Mouse (Mus musculus) myocyte (in vitro differentiated cells): ENCODE measurements around the gene Klb. TPM values are rescaled to one million over a fixed set of nuclear protein-coding genes. Genes with fewer than 3 reads are reported as not detected.

ENCODE experiments used
- H3K27me3 ChIP-seq: one replicate; pipeline ENCODE4 v1.6.1; 2011; ENCODE audit not compliant: control insufficient read depth, insufficient read depth, insufficient read length
- H3K36me3 ChIP-seq: one replicate; pipeline ENCODE4 v1.6.1; 2011; ENCODE audit not compliant: control insufficient read depth, insufficient read depth
- H3K4me2 ChIP-seq: one replicate; pipeline ENCODE4 v1.6.1; 2011; ENCODE audit warnings: low read depth, control low read depth
- H3K4me3 ChIP-seq: one replicate; pipeline ENCODE4 v1.5.1; 2011; ENCODE audit warnings: mild to moderate bottlenecking, control low read depth, moderate library complexity
- H3K79me2 ChIP-seq: one replicate; pipeline ENCODE4 v1.6.1; 2011; ENCODE audit not compliant: control insufficient read depth, insufficient read depth
- H3ac ChIP-seq: one replicate; pipeline ENCODE4 v1.6.1; 2011; ENCODE audit not compliant: control insufficient read depth, insufficient read length
- CEBPB ChIP-seq: IDR thresholded peaks from 2 replicates; pipeline ENCODE4 v1.6.1; 2011; ENCODE audit warnings: mild to moderate bottlenecking, moderate library complexity; ENCODE audit not compliant: poor library complexity, insufficient read depth, severe bottlenecking
- E2F4 ChIP-seq: IDR thresholded peaks from one replicate; pipeline ENCODE4 v1.6.1; 2011; ENCODE audit warnings: mild to moderate bottlenecking, control low read depth, moderate library complexity; ENCODE audit not compliant: insufficient read depth
- MAX ChIP-seq: IDR thresholded peaks from one replicate; pipeline ENCODE4 v1.6.1; 2011; ENCODE audit warnings: low read depth, mild to moderate bottlenecking, control low read depth
- MYOD1 ChIP-seq, 3 experiments: IDR thresholded peaks; one replicate each; pipeline ENCODE4 v1.6.1; 2011; ENCODE audit warnings: control low read depth in 2 of 3, low read depth in 2 of 3, mild to moderate bottlenecking in 2 of 3, moderate library complexity in 1 of 3; ENCODE audit not compliant: insufficient read length in 2 of 3, control insufficient read depth in 1 of 3
- MYOG ChIP-seq, 3 experiments: IDR thresholded peaks; one replicate each; pipeline ENCODE4 v1.6.1; 2011; ENCODE audit warnings: control low read depth in 2 of 3, low read depth in 2 of 3, mild to moderate bottlenecking in 2 of 3; ENCODE audit not compliant: insufficient read length in 2 of 3, control insufficient read depth in 1 of 3, insufficient read depth in 1 of 3
- POLR2A ChIP-seq: IDR thresholded peaks from one replicate; pipeline ENCODE4 v1.6.1; 2011; ENCODE audit warnings: low read depth, mild to moderate bottlenecking, control low read depth, moderate library complexity; ENCODE audit not compliant: insufficient read length
- POLR2AphosphoS2 ChIP-seq: IDR thresholded peaks from one replicate; pipeline ENCODE4 v1.6.1; 2011; ENCODE audit warnings: low read depth, control low read depth; ENCODE audit not compliant: insufficient read length
- REST ChIP-seq: IDR thresholded peaks from one replicate; pipeline ENCODE4 v1.6.1; 2011; ENCODE audit warnings: mild to moderate bottlenecking, control low read depth, moderate library complexity; ENCODE audit not compliant: insufficient read depth, insufficient read length
- SRF ChIP-seq: IDR thresholded peaks from one replicate; pipeline ENCODE4 v1.6.1; 2011; ENCODE audit warnings: low read depth; ENCODE audit not compliant: control insufficient read depth, insufficient read length
- TCF12 ChIP-seq: IDR thresholded peaks from one replicate; pipeline ENCODE4 v1.6.1; 2011; ENCODE audit warnings: mild to moderate bottlenecking, control low read depth; ENCODE audit not compliant: poor library complexity, insufficient read depth, severe bottlenecking
- TCF3 ChIP-seq: IDR thresholded peaks from one replicate; pipeline ENCODE4 v1.6.1; 2011; ENCODE audit warnings: low read depth, control low read depth; ENCODE audit not compliant: insufficient read length
- USF1 ChIP-seq: IDR thresholded peaks from one replicate; pipeline ENCODE4 v1.6.1; 2011; ENCODE audit warnings: low read depth, mild to moderate bottlenecking, control low read depth, moderate library complexity
- polyA plus RNA-seq: library from polyadenylated mRNA; unstranded; fragments of >200 nt; fragmentation: generic; extraction: Trizol; gene quantifications from one replicate; pipeline ENCODE4 v1.2.1, GENCODE M21; 2012; ENCODE audit warnings: missing spikeins

Klb gene
- polyA plus RNA-seq, 1 experiment: 0.01 TPM

DNA sequence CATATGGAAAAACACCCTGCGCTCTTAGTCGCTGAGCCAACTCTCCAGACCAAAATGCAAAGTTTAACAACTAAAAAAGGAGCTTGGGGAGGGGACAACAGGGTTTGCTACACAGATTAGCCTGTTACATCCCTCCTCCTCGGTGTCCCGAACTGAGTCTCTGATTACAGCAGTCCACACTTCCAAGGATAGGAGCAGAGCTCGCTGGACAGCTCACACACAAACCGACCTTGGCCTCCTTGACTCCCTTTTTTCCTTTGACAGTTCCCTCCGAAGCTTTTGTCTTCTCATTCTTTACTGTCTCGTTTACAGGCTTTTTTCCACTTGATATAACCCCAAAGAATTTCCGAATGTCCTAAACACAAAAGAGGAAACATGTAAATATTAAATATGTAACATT lies 28.9 kb upstream of the Klb start:
- no peak overlapping the region for H3ac ChIP-seq
- no peak overlapping the region for H3K4me3 ChIP-seq
- H3K27me3 ChIP-seq: no peaks in the 10 kb centered on the region
- TF ChIP-seq REST: no peak
- TF ChIP-seq E2F4: no peak
- H3K79me2 ChIP-seq: peaks cover 21% of the 10 kb centered on the region
- H3K36me3 ChIP-seq: peaks cover 12% of the 10 kb centered on the region
- no peak overlapping the region for H3K4me2 ChIP-seq

DNA sequence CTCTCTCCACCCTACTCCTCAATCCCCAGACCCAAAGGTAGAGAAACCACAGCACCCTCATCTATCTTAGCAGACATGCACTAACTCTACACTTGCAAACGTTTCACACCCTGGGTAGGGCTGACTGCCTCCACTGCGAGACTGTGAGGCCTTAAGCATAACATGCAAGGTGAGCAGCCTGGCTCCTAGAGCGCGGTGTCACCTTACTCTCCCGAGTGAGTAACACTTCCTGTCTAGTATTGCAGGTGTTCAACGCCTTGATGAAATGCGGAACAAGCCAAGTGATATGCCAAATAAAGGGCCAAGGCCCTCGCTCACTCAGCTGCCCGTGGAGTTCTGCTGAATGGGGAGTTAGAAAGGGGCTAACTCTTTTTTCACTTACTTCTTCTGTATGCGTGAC lies 25.9 kb upstream of the Klb start:
- H3K27me3 ChIP-seq: no peaks in the 10 kb centered on the region
- TF ChIP-seq POLR2A (no peak), MYOD1 (IDR thresholded peaks at IDR 0.05; ENCODE audit: control insufficient read depth in 1 of 3, insufficient read length in 2 of 3, low read depth in 2 of 3) (no peak), MYOG (IDR thresholded peaks at IDR 0.05; ENCODE audit: control insufficient read depth in 1 of 3, insufficient read depth in 1 of 3, insufficient read length in 2 of 3, low read depth in 2 of 3) (no peak), TCF12 (no peak), CEBPB (no peak), E2F4 (no peak), REST (no peak), TCF3 (no peak), MAX (no peak), USF1 (no peak), SRF (no peak), POLR2AphosphoS2 (no peak)

DNA sequence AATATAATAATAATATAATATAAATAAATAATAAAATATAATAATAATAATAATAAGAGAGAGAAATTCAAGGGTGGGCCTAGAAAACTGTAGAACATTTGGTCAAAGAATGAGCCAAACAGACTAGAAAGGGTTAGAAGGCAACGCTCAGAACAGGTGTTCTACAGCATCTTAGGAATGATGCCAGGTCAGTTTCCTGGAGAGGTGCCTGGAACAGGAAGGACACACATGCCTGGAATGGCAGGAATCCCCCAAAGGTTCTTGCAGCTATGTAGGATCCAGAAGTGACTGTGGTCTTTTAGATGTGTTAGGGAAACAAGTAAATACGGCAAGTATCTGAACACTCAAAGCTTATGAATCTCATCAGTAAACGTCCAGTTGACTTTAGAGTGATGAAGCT lies 23.8 kb upstream of the Klb start:
- H3K27me3 ChIP-seq: no peaks in the 10 kb centered on the region
- peaks cover 1% of the 10 kb centered on the region for H3K36me3 ChIP-seq
- TF ChIP-seq SRF: no peak
- no peak for TF ChIP-seq E2F4
- TF ChIP-seq CEBPB: no peak
- TF ChIP-seq MAX: no peak
- TF ChIP-seq TCF3: no peak
- TF ChIP-seq REST: no peak
- TF ChIP-seq POLR2A: no peak
- TF ChIP-seq POLR2AphosphoS2: no peak
- no peak for TF ChIP-seq USF1
- peaks cover 67% of the 10 kb centered on the region for H3K79me2 ChIP-seq
- H3K4me3 ChIP-seq: no peak overlapping the region
- H3ac ChIP-seq: no peak overlapping the region
- no peak overlapping the region for H3K4me2 ChIP-seq

More for the DNA sequence above, 25.9 kb upstream of the Klb start:
- no peak overlapping the region for H3ac ChIP-seq
- no peak overlapping the region for H3K4me2 ChIP-seq
- no peak overlapping the region for H3K4me3 ChIP-seq
- H3K36me3 ChIP-seq: peaks cover 12% of the 10 kb centered on the region
- H3K79me2 ChIP-seq: peaks cover 50% of the 10 kb centered on the region

DNA sequence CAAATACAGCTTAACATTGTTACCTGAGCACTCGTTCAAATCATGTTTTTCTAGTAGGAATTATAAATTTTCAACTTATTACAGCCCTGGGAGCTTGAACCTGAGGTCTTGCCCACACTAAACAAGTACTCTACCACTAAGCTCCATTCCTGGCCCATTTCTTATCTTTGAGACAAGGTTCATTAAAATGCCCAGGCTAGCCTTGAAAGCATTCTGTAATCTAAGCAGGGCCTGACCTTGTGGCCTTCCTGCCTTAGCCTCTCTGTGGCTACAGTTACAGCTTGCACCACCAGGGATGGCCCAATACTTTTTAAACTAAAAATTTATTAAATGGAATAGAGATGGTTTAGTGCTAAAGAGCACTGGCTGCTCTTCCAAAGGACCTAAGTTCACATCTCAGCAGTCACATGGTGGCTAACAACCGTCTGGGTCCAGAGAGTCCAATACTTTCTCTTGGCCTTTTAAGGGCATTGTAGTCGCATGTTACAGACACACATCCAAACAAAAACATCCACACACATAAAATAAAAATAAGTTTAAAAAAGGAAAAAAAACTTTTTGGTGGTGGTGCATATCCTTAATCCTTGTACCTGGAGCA lies 23.3 kb upstream of the Klb start:
- TF ChIP-seq POLR2A (no peak), USF1 (no peak), MYOG (IDR thresholded peaks at IDR 0.05; ENCODE audit: control insufficient read depth in 1 of 3, insufficient read depth in 1 of 3, insufficient read length in 2 of 3, low read depth in 2 of 3) (no peak), TCF3 (no peak), MYOD1 (IDR thresholded peaks at IDR 0.05; ENCODE audit: control insufficient read depth in 1 of 3, insufficient read length in 2 of 3, low read depth in 2 of 3) (no peak), REST (no peak), POLR2AphosphoS2 (no peak), MAX (no peak)
- no peaks in the 10 kb centered on the region for H3K36me3 ChIP-seq
- H3ac ChIP-seq: no peak overlapping the region
- H3K4me3 ChIP-seq: no peak overlapping the region
- no peak overlapping the region for H3K4me2 ChIP-seq
- no peaks in the 10 kb centered on the region for H3K27me3 ChIP-seq
- peaks cover 67% of the 10 kb centered on the region for H3K79me2 ChIP-seq

DNA sequence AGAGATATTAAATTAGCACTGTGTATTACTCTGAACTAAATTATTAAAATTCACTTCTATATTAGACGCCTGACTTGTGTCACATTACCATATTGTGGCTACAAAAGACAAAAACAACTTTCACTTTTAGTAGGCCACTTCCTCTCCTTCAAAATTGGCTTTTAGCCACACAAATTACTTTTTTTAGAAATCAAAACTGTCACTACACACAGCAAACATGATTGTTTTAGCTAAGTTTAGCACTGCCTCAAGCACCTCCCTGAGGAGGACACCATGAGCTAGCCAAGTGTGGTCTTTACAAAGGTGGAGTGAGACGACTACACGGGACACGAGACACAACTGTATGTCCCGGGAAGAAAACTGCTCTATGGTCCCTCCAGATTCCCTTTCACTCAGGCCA lies 21.9 kb upstream of the Klb start:
- H3K4me2 ChIP-seq: peak overlapping the region; percentile 71
- H3K79me2 ChIP-seq: peaks cover 70% of the 10 kb centered on the region
- TF ChIP-seq MYOG (IDR thresholded peaks at IDR 0.05; ENCODE audit: control insufficient read depth in 1 of 3, insufficient read depth in 1 of 3, insufficient read length in 2 of 3, low read depth in 2 of 3) (no peak), CEBPB (no peak), SRF (no peak), REST (no peak), TCF3 (no peak), POLR2A (no peak), TCF12 (no peak), E2F4 (no peak)
- H3ac ChIP-seq: no peak overlapping the region
- H3K4me3 ChIP-seq: no peak overlapping the region
- no peaks in the 10 kb centered on the region for H3K27me3 ChIP-seq
- no peaks in the 10 kb centered on the region for H3K36me3 ChIP-seq

DNA sequence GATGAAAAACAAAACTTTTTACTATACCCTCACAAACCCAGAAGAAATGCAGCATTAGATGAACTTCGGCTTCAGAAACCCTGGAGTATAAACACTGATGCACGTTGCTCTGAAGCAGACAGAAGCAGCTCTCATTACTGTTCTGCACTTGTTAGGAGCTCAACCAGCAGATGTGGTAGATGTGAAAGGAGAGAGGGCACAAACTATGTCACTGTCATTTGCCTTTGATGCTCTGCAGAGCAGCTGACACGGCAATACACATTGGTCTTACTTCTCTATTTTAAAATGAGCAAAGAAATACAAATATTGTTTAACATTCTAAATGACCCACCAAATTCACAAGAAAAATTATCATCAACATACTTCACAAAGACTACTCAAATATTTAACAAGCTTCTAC lies 18.1 kb upstream of the Klb start:
- no peaks in the 10 kb centered on the region for H3K27me3 ChIP-seq
- H3K79me2 ChIP-seq: peaks cover 78% of the 10 kb centered on the region
- TF ChIP-seq SRF (no peak), MYOG (IDR thresholded peaks at IDR 0.05; ENCODE audit: control insufficient read depth in 1 of 3, insufficient read depth in 1 of 3, insufficient read length in 2 of 3, low read depth in 2 of 3) (no peak), POLR2AphosphoS2 (no peak), E2F4 (no peak), MYOD1 (IDR thresholded peaks at IDR 0.05; ENCODE audit: control insufficient read depth in 1 of 3, insufficient read length in 2 of 3, low read depth in 2 of 3) (no peak), MAX (no peak), TCF3 (no peak), USF1 (no peak), TCF12 (no peak), REST (no peak), CEBPB (no peak), POLR2A (no peak)
- H3K4me3 ChIP-seq: no peak overlapping the region
- no peak overlapping the region for H3ac ChIP-seq
- no peaks in the 10 kb centered on the region for H3K36me3 ChIP-seq
- no peak overlapping the region for H3K4me2 ChIP-seq
